Mouse (Mus musculus) ES-CJ7 (cell line): ENCODE measurements at regions not wholly inside any gene's neighbourhood (a gene's known extent, or its start where the extent isn't known, plus 50 kb on each side); places are given as distances from the start of the nearest gene placed in this dataset.
A peak's percentile ranks its signal among the peaks of the same experiment; 100 is the strongest.

Experiments used
- DNase-seq: peaks from one replicate; pipeline ENCODE4 v3.0.0; 2011; ENCODE audit warnings: low read depth, low spot score

DNA sequence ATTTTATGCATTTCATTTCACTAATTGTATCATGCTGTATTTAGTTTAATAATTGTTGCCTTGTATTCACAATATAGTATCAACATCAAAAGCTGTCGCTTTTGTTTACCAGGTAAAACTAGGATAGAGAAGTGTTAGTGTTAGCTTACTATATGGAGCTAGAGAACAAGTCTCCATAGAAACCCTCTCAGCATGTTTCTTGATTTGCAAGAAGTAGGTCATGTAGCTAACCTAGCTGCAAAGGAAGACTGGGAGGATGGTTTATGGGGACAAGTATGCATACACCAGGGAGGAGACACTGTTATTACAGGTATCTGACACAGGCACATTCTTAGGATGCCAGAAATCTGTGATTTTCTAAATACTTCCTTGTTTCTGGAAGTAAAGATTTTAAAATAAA, 357.3 kb upstream of the Gnai1 start:
- no peak for DNase-seq

DNA sequence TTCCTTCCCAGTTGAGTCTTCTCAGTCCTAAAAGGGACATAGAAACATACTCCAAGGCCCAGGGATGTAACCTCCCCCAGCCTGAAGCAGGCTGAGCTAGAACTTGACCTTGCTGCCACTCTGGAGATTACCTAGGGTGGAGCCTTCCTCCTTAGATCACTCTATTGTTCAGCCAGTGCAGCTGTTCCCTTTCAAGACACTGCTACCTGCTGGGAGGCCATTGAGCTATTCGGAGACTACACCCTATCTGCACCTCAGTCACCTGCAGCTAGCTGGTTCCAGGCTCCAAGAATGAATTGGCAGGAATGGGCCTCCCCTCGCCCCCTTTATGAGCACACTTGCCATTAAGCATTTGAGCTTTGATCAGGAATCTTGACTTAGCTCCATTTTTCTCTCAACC, 328.3 kb upstream of the Gnai1 start:
- DNase-seq: peak; percentile 99

DNA sequence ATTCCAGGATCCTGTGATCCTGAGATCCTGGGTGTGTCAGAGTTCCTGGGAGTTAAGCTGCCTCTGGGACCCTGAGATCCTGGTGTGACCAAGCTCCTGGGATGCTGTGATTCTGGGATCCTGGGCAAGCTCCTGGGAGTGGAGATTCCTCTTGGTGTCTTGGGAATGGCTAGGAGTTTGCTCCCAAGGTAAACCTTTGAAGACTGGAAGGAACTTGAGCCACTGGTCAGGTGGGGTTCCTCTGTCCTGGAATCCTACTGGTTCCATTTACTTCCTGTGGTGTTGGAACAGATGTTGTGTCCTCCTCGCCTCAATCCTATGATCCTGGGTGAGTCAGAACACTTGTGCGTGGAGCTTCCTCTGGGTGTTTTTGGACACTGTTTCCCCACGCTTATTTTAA, 327.2 kb upstream of the Gnai1 start:
- peak; percentile 39 for DNase-seq

DNA sequence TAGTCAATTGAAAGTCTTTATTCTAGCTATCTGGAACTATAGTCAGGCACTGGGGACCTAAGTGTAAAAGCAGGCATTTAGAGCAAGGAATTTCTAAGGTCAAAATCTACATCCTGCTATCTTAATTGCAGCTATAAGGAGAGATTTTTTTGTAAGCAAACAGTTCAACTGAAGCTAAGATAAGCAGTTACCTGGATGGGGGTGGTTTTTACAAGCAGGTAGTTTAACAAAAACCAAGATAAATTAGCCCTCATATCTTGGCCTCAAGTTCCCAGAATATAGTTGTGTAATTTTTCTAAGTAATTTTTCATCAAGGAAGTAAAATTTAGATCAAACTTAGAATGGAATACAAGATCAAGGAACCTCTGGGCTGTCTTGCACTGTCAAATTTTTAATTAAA, 293.8 kb upstream of the Gnai1 start:
- no peak for DNase-seq

DNA sequence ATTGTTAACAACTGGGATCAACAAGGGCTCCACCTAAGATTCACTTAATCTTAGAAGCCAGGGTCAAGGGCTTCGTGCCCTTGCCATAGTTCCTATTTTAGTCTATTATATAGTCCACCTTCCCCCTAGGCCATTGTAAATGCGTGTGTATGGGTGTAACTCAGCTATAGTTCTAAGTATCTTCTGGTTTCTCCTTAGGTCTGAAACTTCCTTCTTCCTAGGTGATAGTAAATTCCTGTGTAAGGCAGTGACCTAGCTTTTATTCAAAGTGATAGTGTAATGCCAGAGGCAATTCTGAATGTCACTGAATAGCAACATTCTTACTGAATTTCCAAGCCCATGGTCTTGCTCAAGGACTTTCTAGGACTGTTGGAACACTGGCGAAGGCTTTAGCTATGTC, 270.7 kb upstream of the Gnai1 start:
- DNase-seq: peak; percentile 19
